Mouse (Mus musculus): ENCODE results near the gene Plekhf1. TPM values are rescaled to one million over a fixed set of nuclear protein-coding genes. Genes with fewer than 3 reads are reported as not detected.
A peak's percentile ranks its signal among the peaks of the same experiment; 100 is the strongest.

The Plekhf1 gene
- polyA plus RNA-seq, 1 experiment, result 1.6 TPM

GRCm38 (mm10) chr7:38173871-38174270 is 53.9 kb downstream of the Plekhf1 start:
- DNase-seq (ENCODE audit: low read depth in 1 of 2, low spot score in 2 of 2), result no peak
- no peaks in the 10 kb centered on the region for H3K27me3 ChIP-seq (ENCODE audit: control insufficient read depth, insufficient read depth, low read length)
- H3K4me1 ChIP-seq (ENCODE audit: control insufficient read depth, insufficient read depth, insufficient read length), result peaks cover 4% of the 10 kb centered on the region; the same call in 1 of the 2 replicates
- TF ChIP-seq POLR2A (IDR thresholded peaks at IDR 0.05; ENCODE audit: low read depth, low read length), result no peak
- no peak for TF ChIP-seq CTCF (IDR thresholded peaks at IDR 0.05; ENCODE audit: extremely low read depth, insufficient read depth, insufficient read length, insufficient replicate concordance)
- no peak overlapping the region for H3K27ac ChIP-seq (ENCODE audit: insufficient read depth, low read length)
- WGBS, result 82% methylated on average over 14 of the region's 14 CpGs
- H3K36me3 ChIP-seq (ENCODE audit: control insufficient read depth, insufficient read depth, low read length), result no peaks in the 10 kb centered on the region
- no peak overlapping the region for H3K4me3 ChIP-seq (ENCODE audit: extremely low read depth, insufficient read depth, insufficient read length)

DNA sequence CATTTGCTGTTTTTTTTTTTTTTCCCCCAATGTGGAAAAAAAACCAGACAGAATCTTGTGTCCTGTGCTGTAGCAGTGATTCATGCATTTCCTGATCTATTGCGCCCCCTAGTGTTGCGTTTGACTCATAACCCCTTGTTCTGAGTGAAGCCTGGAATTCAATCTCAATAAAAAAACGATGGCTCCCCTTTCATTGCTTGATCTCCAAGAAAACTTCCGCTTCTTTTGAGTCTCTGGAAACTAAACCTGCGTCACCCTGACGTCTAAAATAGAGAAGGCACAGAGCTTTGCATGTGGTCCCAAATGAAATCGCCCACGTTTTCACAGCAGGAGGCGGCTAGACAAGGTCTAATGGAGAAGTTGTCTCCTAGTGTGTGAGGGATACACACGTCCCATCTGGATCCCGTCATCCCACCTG is 60.1 kb downstream of the Plekhf1 start:
- TF ChIP-seq POLR2A (IDR thresholded peaks at IDR 0.05; ENCODE audit: low read depth, low read length) (no peak), CTCF (IDR thresholded peaks at IDR 0.05; ENCODE audit: extremely low read depth, insufficient read depth, insufficient read length, insufficient replicate concordance) (peak; percentile 38; the same call in 1 of the 2 replicates)
- WGBS, result 19% methylated on average over 11 of the region's 11 CpGs
- Histone ChIP-seq H3K4me1 (ENCODE audit: control insufficient read depth, insufficient read depth, insufficient read length) (peaks cover 9% of the 10 kb centered on the region; the same call in 1 of the 2 replicates), H3K27me3 (ENCODE audit: control insufficient read depth, insufficient read depth, low read length) (no peaks in the 10 kb centered on the region), H3K4me3 (ENCODE audit: extremely low read depth, insufficient read depth, insufficient read length) (no peak overlapping the region), H3K36me3 (ENCODE audit: control insufficient read depth, insufficient read depth, low read length) (no peaks in the 10 kb centered on the region), H3K27ac (ENCODE audit: insufficient read depth, low read length) (no peak overlapping the region)
- DNase-seq (ENCODE audit: low read depth in 1 of 2, low spot score in 2 of 2), result peak in 1 of 2 experiments; percentile 31

Other genes with a start within 250 kb of the Plekhf1 start
- gene Uri1, start 204.5 kb downstream of the Plekhf1 start, polyA plus RNA-seq (2012; rRNA removed), result 5.3 and 7.4 TPM in 2 replicates
- gene Ccne1, start 120.5 kb downstream of the Plekhf1 start, polyA plus RNA-seq (2012; rRNA removed), result 9.1 and 21.1 TPM in 2 replicates
- 14.1 and 19.5 TPM in 2 replicates for gene 1600014C10Rik, start 44.8 kb downstream of the Plekhf1 start, polyA plus RNA-seq (2012; rRNA removed)
- gene Pop4, start 43.4 kb upstream of the Plekhf1 start, polyA plus RNA-seq (2012; rRNA removed), result 4.0 and 5.1 TPM in 2 replicates